Mouse (Mus musculus) liver, embryonic 14.5 days (tissue): ENCODE results near the gene Tmcc1.

Source experiments
- CTCF ChIP-seq: IDR thresholded peaks from 2 replicates; pipeline ENCODE4 v1.5.1; 2016; ENCODE audit warnings: antibody characterized with exemption, low read depth, control low read depth
- EP300 ChIP-seq: IDR thresholded peaks from 2 replicates; pipeline ENCODE4 v1.6.1; 2016; ENCODE audit warnings: antibody characterized with exemption, low read depth

GRCm38 (mm10) chr6:116009426-116009825 lies 183.9 kb downstream of the Tmcc1 start:
- TF ChIP-seq CTCF (0 out of 2 replicates have a peak, but pooled peaks have one; percentile 2), EP300 (no peak)
